Mouse (Mus musculus): ENCODE data around the gene Sox2.

DNA sequence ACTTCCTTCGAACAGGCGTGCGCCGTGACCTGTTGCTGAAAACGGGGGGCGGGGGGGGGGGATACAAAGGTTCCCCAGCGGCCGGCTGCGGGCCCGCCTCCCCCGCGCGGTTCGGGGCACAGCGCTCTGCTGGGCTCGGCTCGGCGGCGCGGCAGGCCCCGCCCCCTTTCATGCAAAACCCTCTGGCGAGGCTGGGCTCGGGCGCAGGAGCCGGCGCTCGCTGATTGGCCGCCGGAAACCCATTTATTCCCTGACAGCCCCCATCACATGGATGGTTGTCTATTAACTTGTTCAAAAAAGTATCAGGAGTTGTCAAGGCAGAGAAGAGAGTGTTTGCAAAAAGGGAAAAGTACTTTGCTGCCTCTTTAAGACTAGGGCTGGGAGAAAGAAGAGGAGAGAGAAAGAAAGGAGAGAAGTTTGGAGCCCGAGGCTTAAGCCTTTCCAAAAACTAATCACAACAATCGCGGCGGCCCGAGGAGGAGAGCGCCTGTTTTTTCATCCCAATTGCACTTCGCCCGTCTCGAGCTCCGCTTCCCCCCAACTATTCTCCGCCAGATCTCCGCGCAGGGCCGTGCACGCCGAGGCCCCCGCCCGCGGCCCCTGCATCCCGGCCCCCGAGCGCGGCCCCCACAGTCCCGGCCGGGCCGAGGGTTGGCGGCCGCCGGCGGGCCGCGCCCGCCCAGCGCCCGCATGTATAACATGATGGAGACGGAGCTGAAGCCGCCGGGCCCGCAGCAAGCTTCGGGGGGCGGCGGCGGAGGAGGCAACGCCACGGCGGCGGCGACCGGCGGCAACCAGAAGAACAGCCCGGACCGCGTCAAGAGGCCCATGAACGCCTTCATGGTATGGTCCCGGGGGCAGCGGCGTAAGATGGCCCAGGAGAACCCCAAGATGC lies at the start of gene Sox2:
- TF ChIP-seq POLR2A (IDR thresholded peaks at IDR 0.05; ENCODE audit: insufficient read length, low read depth) (no peak), TCF12 (IDR thresholded peaks at IDR 0.05; ENCODE audit: insufficient read depth, poor library complexity, severe bottlenecking) (no peak), REST (IDR thresholded peaks at IDR 0.05; ENCODE audit: insufficient read depth, insufficient read length) (no peak), POLR2AphosphoS2 (IDR thresholded peaks at IDR 0.05; ENCODE audit: insufficient read length, low read depth) (no peak)

Measured in myocyte (in vitro differentiated cells).